ENCODE assay signal across 19 mouse cellular contexts in genomic region chr2:23048006-23048405, GRCm38 (mm10). TPM values are rescaled to one million over a fixed set of nuclear protein-coding genes. Genes with fewer than 3 reads are reported as not detected.
A peak's percentile ranks its signal among the peaks of the same experiment; 100 is the strongest.
DNase-seq lines count a peak whose midpoint lies in the region; ATAC-seq and TF ChIP-seq lines count a peak whose summit lies in the region.
"Had no signal": no experiment of that assay in that cellular context is flagged by ENCODE, and none has a peak within 500 bp of the region (broad histone marks: within the 10 kb centered on the region; RNA-seq: fewer than 3 reads in every experiment).

No protein-coding gene starts in this region.

- H3K27me3 ChIP-seq in heart, embryonic 10.5 days (ENCODE audit: insufficient read depth, poor library complexity, severe bottlenecking), result no peaks in the 10 kb centered on the region
- H3K27me3 ChIP-seq: CH12.LX; embryonic facial prominence, embryonic 12.5 days; forebrain, embryonic 15.5 days had no signal

- H3K36me3 ChIP-seq in heart, embryonic 10.5 days, result no peaks in the 10 kb centered on the region
- H3K36me3 ChIP-seq: embryonic facial prominence, embryonic 12.5 days; forebrain, embryonic 15.5 days; hindbrain, embryonic 10.5 days had no signal

- H3K4me3 ChIP-seq in bone marrow macrophage, adult 2 months (ENCODE audit: insufficient read depth, low read length), result no peak overlapping the region
- no peak overlapping the region for H3K4me3 ChIP-seq in heart, embryonic 10.5 days
- H3K4me3 ChIP-seq: embryonic facial prominence, embryonic 12.5 days; forebrain, embryonic 15.5 days; hindbrain, embryonic 10.5 days had no signal

- peak; percentile 71 for ATAC-seq in monocyte, adult 5-6 weeks (replicated peaks; ENCODE audit: insufficient number of reproducible peaks, low FRiP score, low TSS enrichment, poor library complexity, severe bottlenecking)
- ATAC-seq: forebrain, embryonic 15.5 days had no signal

- TF ChIP-seq POLR2A in bone marrow macrophage, adult 2 months (IDR thresholded peaks at IDR 0.05; ENCODE audit: borderline replicate concordance, low read depth, low read length), result no peak

- H3K4me1 ChIP-seq in bone marrow macrophage, adult 2 months (ENCODE audit: control insufficient read depth, insufficient read depth, low read length), result peaks cover 26% of the 10 kb centered on the region
- H3K4me1 ChIP-seq in heart, embryonic 10.5 days, result no peaks in the 10 kb centered on the region
- H3K4me1 ChIP-seq: embryonic facial prominence, embryonic 12.5 days; forebrain, embryonic 15.5 days; hindbrain, embryonic 10.5 days had no signal

- H3K27ac ChIP-seq in bone marrow macrophage, adult 2 months (ENCODE audit: insufficient read depth, low read depth, low read length), result peak overlapping the region; percentile 39
- H3K27ac ChIP-seq in heart, embryonic 10.5 days, result no peak overlapping the region
- H3K27ac ChIP-seq: embryonic facial prominence, embryonic 12.5 days; forebrain, embryonic 15.5 days; hindbrain, embryonic 10.5 days; hindbrain, embryonic 14.5 days had no signal

- TF ChIP-seq CTCF in bone marrow macrophage, adult 2 months (IDR thresholded peaks at IDR 0.05; ENCODE audit: low read depth, low read length), result no peak

- H3K9me3 ChIP-seq in heart, embryonic 10.5 days, result no peaks in the 10 kb centered on the region
- H3K9me3 ChIP-seq: embryonic facial prominence, embryonic 12.5 days; forebrain, embryonic 15.5 days; hindbrain, embryonic 10.5 days had no signal

- peak; percentile 30 for DNase-seq in lung, postnatal 36 days
- DNase-seq in lung, postnatal 25 days (ENCODE audit: low spot score), result no peak
- DNase-seq in CD4-positive, CD25-positive, alpha-beta regulatory T cell, adult 2 months (ENCODE audit: low read depth, low spot score), result peak; percentile 59
- DNase-seq in urinary bladder, postnatal 10 days (ENCODE audit: low spot score), result no peak
- DNase-seq in heart, embryonic 10.5 days (ENCODE audit: low spot score), result no peak
- DNase-seq in ovary, postnatal 10 days (ENCODE audit: low spot score), result no peak
- DNase-seq: adrenal gland, postnatal 10 days; cerebellum, adult 11-12 months; cerebellum, adult 9-10 months; cerebellum, postnatal 25 days; gastrocnemius, postnatal 10 days; kidney, adult 11 months had no signal

RNA-seq across cellular contexts. Expression of gene Abi1, which starts 8.0 kb away (rescaled TPM):
- 244 and 268 TPM in 2 replicates for polyA plus RNA-seq in bone marrow macrophage, adult 2 months (2012; ENCODE audit: insufficient read depth, insufficient read length, missing spikeins)
- total RNA-seq in monocyte, adult 5-6 weeks (2017), result 253 to 335 TPM (median 321 TPM) in 3 replicates
- 33.3 and 34.7 TPM in 2 replicates for polyA plus RNA-seq in heart, embryonic 10.5 days (2016; fragmentation: Nextera tagmentation; extraction: Ambion mirVana)

RNA-seq across cellular contexts. Expression of gene Acbd5, which starts 20.0 kb away (rescaled TPM):
- 69.1 and 71.5 TPM in 2 replicates for polyA plus RNA-seq in bone marrow macrophage, adult 2 months (2012; ENCODE audit: insufficient read depth, insufficient read length, missing spikeins)
- 72.4 to 106 TPM (median 81.4 TPM) in 3 replicates for total RNA-seq in monocyte, adult 5-6 weeks (2017)
- 26.2 and 29.6 TPM in 2 replicates for polyA plus RNA-seq in heart, embryonic 10.5 days (2016; fragmentation: Nextera tagmentation; extraction: Ambion mirVana)

Comparison
In these comparisons a context has a peak if more than half of its experiments do, and no peak if none do; other contexts are left out.
1. DNase-seq: peak in lung, postnatal 36 days (single experiment) and CD4-positive, CD25-positive, alpha-beta regulatory T cell, adult 2 months (single experiment); none in lung, postnatal 25 days (single experiment), urinary bladder, postnatal 10 days (single experiment), heart, embryonic 10.5 days (single experiment) and ovary, postnatal 10 days (single experiment).